Comparison of ENCODE assay signal across 22 mouse cellular contexts in the genomic region with DNA sequence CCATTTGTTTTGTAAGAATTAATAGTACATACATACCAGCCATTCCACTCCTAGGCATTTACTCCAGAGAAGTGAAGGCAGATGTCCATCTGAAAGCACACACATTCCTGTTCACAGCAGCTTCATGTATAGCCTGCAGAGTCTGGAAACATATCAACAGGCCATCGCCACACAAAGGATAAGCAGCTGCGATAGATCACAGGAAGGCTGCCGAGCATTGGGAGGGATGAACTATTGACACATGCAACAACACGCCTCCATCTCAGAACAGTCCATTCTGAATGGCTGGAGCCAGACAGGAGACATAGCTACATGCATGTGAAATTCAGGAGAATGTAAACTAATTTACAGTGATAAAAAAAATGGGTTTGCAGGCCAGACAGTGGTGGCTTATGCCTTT. TPM values are rescaled to one million over a fixed set of nuclear protein-coding genes. Genes with fewer than 3 reads are reported as not detected.
DNase-seq lines count a peak whose midpoint lies in the region; ATAC-seq lines count a peak whose summit lies in the region.
"Had no signal": no experiment of that assay in that cellular context is flagged by ENCODE, and none has a peak within 500 bp of the region (broad histone marks: within the 10 kb centered on the region; RNA-seq: fewer than 3 reads in every experiment).

No protein-coding gene starts in this region.

- H3K4me3 ChIP-seq in lung, embryonic 16.5 days (ENCODE audit: low read length) = no peak overlapping the region
- H3K4me3 ChIP-seq: embryonic facial prominence, embryonic 13.5 days; embryonic facial prominence, embryonic 15.5 days; erythroblast, embryonic 14.5 days; forebrain, embryonic 10.5 days; forebrain, embryonic 12.5 days had no signal

- no peak overlapping the region for H3K4me2 ChIP-seq in lung, embryonic 16.5 days (ENCODE audit: low read depth, low read length)
- H3K4me2 ChIP-seq: embryonic facial prominence, embryonic 13.5 days; embryonic facial prominence, embryonic 15.5 days; forebrain, embryonic 12.5 days had no signal

- 59% methylated on average over 4 of the region's 4 CpGs for WGBS in lung, embryonic 16.5 days

- H3K27ac ChIP-seq in lung, embryonic 16.5 days (ENCODE audit: low read length) = no peak overlapping the region
- H3K27ac ChIP-seq: embryonic facial prominence, embryonic 13.5 days; embryonic facial prominence, embryonic 15.5 days; forebrain, embryonic 10.5 days; forebrain, embryonic 12.5 days had no signal

- no peak overlapping the region for H3K9ac ChIP-seq in lung, embryonic 16.5 days (ENCODE audit: low read length)
- H3K9ac ChIP-seq: embryonic facial prominence, embryonic 13.5 days; embryonic facial prominence, embryonic 15.5 days; forebrain, embryonic 12.5 days had no signal

- peak; percentile 65; the same call in 1 of the 2 replicates for ATAC-seq in lung, embryonic 16.5 days (ENCODE audit: low read depth)
- ATAC-seq: forebrain, embryonic 14.5 days had no signal

- no peaks in the 10 kb centered on the region for H3K27me3 ChIP-seq in lung, embryonic 16.5 days (ENCODE audit: control insufficient read depth, insufficient read depth, low read depth, low read length)
- H3K27me3 ChIP-seq: embryonic facial prominence, embryonic 13.5 days; embryonic facial prominence, embryonic 15.5 days; forebrain, embryonic 12.5 days had no signal

- peak; percentile 36 to 45 for DNase-seq in kidney, postnatal 4 days
- no peak for DNase-seq in kidney, postnatal 36 days
- DNase-seq in lung, postnatal 14 days = no peak
- peak; percentile 14 to 46 for DNase-seq in lung, postnatal 4 days
- DNase-seq in lung, postnatal 25 days (ENCODE audit: low spot score) = no peak
- DNase-seq: adrenal gland, adult 2 months; adrenal gland, postnatal 10 days; adrenal gland, postnatal 25 days; cerebellum, adult 11 months; cerebellum, adult 18-20 months; cerebellum, adult 8-10 months; cerebellum, adult 9-11 months; cerebellum, postnatal 14 days; cerebellum, postnatal 36 days; embryo, embryonic 11 days had no signal

- no peaks in the 10 kb centered on the region for H3K4me1 ChIP-seq in lung, embryonic 16.5 days (replicated peaks; ENCODE audit: control insufficient read depth, insufficient read depth, low read length)
- H3K4me1 ChIP-seq: embryonic facial prominence, embryonic 13.5 days; embryonic facial prominence, embryonic 15.5 days; forebrain, embryonic 10.5 days; forebrain, embryonic 12.5 days had no signal

- H3K36me3 ChIP-seq in lung, embryonic 16.5 days (ENCODE audit: control insufficient read depth, insufficient read depth, low read length) = no peaks in the 10 kb centered on the region
- H3K36me3 ChIP-seq: embryonic facial prominence, embryonic 13.5 days; embryonic facial prominence, embryonic 15.5 days; forebrain, embryonic 10.5 days; forebrain, embryonic 12.5 days had no signal

- peaks cover 4% of the 10 kb centered on the region; the same call in 1 of the 2 replicates for H3K9me3 ChIP-seq in lung, embryonic 16.5 days (ENCODE audit: control insufficient read depth, low read length)
- H3K9me3 ChIP-seq: embryonic facial prominence, embryonic 13.5 days; embryonic facial prominence, embryonic 15.5 days; forebrain, embryonic 12.5 days had no signal

RNA-seq across cellular contexts. Expression of gene Dact1, which starts 45.5 kb away (rescaled TPM):
- 6.1 and 6.4 TPM in 2 replicates for polyA plus RNA-seq in lung, embryonic 16.5 days (2015; fragmentation: Nextera tagmentation; extraction: Ambion mirVana)
- polyA plus RNA-seq: erythroblast, embryonic 14.5 days had no signal

Comparison
In these comparisons a context has a peak if more than half of its experiments do, and no peak if none do; other contexts are left out.
1. DNase-seq: peak in kidney, postnatal 4 days (2 of 2) and lung, postnatal 4 days (2 of 2); none in kidney, postnatal 36 days (0 of 2), lung, postnatal 14 days (single experiment) and lung, postnatal 25 days (single experiment).